In the genomic region with DNA sequence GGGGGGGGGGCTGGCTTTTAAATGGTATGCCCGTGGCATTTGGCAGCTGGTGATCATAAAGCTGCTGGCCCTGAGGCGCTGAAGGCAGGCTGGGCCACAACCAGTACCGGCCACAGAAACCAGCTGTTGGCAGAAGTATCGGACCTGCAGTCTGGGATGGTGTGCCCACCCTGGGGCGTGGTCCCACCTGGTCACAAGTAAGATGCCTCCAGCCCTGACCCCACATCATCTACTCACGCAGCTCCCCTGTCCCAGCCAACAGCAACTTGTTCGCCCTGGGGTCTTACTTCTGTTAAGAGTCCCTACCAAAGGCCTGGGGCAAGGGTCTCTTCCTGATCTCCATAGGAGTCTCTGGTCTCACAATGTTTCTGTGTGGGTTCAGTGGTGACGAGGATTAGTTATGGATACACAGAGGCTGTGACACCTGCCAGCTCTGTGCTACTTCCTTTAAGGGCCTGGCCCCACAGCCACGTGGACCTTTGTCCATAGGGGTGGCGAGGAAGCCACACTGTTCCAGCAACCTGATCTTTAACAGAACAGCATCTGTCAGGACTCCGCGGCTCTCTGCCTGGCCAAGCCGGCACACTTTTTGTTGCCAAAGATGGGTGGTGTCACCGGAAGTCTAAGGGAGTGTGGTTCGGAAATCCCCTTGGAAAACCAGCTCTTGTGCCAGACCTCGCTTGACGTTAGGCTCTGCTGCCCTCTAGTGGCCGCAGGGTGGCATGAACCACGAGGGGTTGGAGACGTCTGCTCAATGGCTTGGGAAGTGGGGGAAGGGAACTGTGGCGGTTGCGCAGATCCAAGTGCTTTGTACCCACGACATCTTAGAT, we compare ENCODE assay signal across 1 mouse cellular context.
A peak's percentile ranks its signal among the peaks of the same experiment; 100 is the strongest.
TF ChIP-seq lines count a peak whose summit lies in the region.

No protein-coding gene starts in this region.

TF ChIP-seq in MEL, 35 proteins besides CTCF, POLR2A, EP300 and RAD21 (continued from another document):
- TF ChIP-seq MYC (IDR thresholded peaks at IDR 0.05; ENCODE audit: low read depth, low read length) (peak; percentile 97), RCOR1 (IDR thresholded peaks at IDR 0.05; ENCODE audit: low read depth, low read length) (no peak), ZC3H11A (IDR thresholded peaks at IDR 0.05; ENCODE audit: low read depth, low read length) (peak; percentile 81), MAX (IDR thresholded peaks at IDR 0.05; ENCODE audit: low read length) (peak; percentile 37; the same call in 1 of the 2 replicates), KAT2A (conservative IDR thresholded peaks at IDR 0.05; ENCODE audit: low read depth, low read length) (no peak), CHD1 (IDR thresholded peaks at IDR 0.05; ENCODE audit: low read depth, low read length) (no peak), TCF12 (IDR thresholded peaks at IDR 0.05; ENCODE audit: low read depth, low read length) (no peak; the same call in 1 of the 2 replicates), NELFE (IDR thresholded peaks at IDR 0.05; ENCODE audit: low read depth, low read length) (no peak), SIN3A (IDR thresholded peaks at IDR 0.05; ENCODE audit: low read length) (peak; percentile 86)
